Mouse (Mus musculus): Measurements from ENCODE around the gene Bpifc.
"Not testable (repeated sequence)": the region's sequence is repeated elsewhere in the genome, so short reads cannot be mapped to it uniquely, and the experiment has no call there.

Bpifc gene

GRCm38 (mm10) chr10:86011781-86012180 is at the start of gene Bpifc:
TSS of gene Bpifc (minus strand) at chr10:86011895.
- no peak for ATAC-seq (ENCODE audit: insufficient number of reproducible peaks, low FRiP score, low TSS enrichment)

- no peak for ATAC-seq (ENCODE audit: insufficient number of reproducible peaks, low FRiP score, low TSS enrichment)
Measured at GRCm38 (mm10) chr10:86060267-86060666, 48.6 kb upstream of the Bpifc start.

GRCm38 (mm10) chr10:86057712-86058111 is 46.0 kb upstream of the Bpifc start:
- no peak for ATAC-seq (ENCODE audit: insufficient number of reproducible peaks, low FRiP score, low TSS enrichment)

GRCm38 (mm10) chr10:86057286-86057685 is 45.6 kb upstream of the Bpifc start:
- ATAC-seq (ENCODE audit: insufficient number of reproducible peaks, low FRiP score, low TSS enrichment) = no peak

- ATAC-seq (ENCODE audit: insufficient number of reproducible peaks, low FRiP score, low TSS enrichment) = no peak
Measured at GRCm38 (mm10) chr10:86056297-86056903, 44.7 kb upstream of the Bpifc start.

GRCm38 (mm10) chr10:86052818-86053522 is 41.3 kb upstream of the Bpifc start:
- ATAC-seq (ENCODE audit: insufficient number of reproducible peaks, low FRiP score, low TSS enrichment) = no peak

- no peak for ATAC-seq (ENCODE audit: insufficient number of reproducible peaks, low FRiP score, low TSS enrichment)
Measured at GRCm38 (mm10) chr10:86050522-86050921, 38.8 kb upstream of the Bpifc start.

- no peak for ATAC-seq (ENCODE audit: insufficient number of reproducible peaks, low FRiP score, low TSS enrichment)
Measured at GRCm38 (mm10) chr10:86047786-86048185, 36.1 kb upstream of the Bpifc start.

GRCm38 (mm10) chr10:86046371-86046770 is 34.7 kb upstream of the Bpifc start:
- no peak for ATAC-seq (ENCODE audit: insufficient number of reproducible peaks, low FRiP score, low TSS enrichment)

- no peak for ATAC-seq (ENCODE audit: insufficient number of reproducible peaks, low FRiP score, low TSS enrichment)
Measured at GRCm38 (mm10) chr10:86044066-86044465, 32.4 kb upstream of the Bpifc start.

GRCm38 (mm10) chr10:86043651-86044050 is 32.0 kb upstream of the Bpifc start:
- ATAC-seq (ENCODE audit: insufficient number of reproducible peaks, low FRiP score, low TSS enrichment) = no peak

GRCm38 (mm10) chr10:86034007-86034728 is 22.5 kb upstream of the Bpifc start:
- ATAC-seq (ENCODE audit: insufficient number of reproducible peaks, low FRiP score, low TSS enrichment) = no peak

GRCm38 (mm10) chr10:86032517-86032916 is 20.8 kb upstream of the Bpifc start:
- ATAC-seq (ENCODE audit: insufficient number of reproducible peaks, low FRiP score, low TSS enrichment) = no peak

GRCm38 (mm10) chr10:86030743-86031142 is 19.0 kb upstream of the Bpifc start:
- ATAC-seq (ENCODE audit: insufficient number of reproducible peaks, low FRiP score, low TSS enrichment) = no peak

GRCm38 (mm10) chr10:86026807-86027206 is 15.1 kb upstream of the Bpifc start:
- not testable (repeated sequence) for ATAC-seq (ENCODE audit: insufficient number of reproducible peaks, low FRiP score, low TSS enrichment)

GRCm38 (mm10) chr10:86026354-86026753 is 14.7 kb upstream of the Bpifc start:
- ATAC-seq (ENCODE audit: insufficient number of reproducible peaks, low FRiP score, low TSS enrichment) = no peak

- no peak for ATAC-seq (ENCODE audit: insufficient number of reproducible peaks, low FRiP score, low TSS enrichment)
Measured at GRCm38 (mm10) chr10:86025906-86026305, 14.2 kb upstream of the Bpifc start.

GRCm38 (mm10) chr10:86023149-86023548 is 11.5 kb upstream of the Bpifc start:
- no peak for ATAC-seq (ENCODE audit: insufficient number of reproducible peaks, low FRiP score, low TSS enrichment)

GRCm38 (mm10) chr10:86022474-86022816 is 10.8 kb upstream of the Bpifc start:
- no peak for ATAC-seq (ENCODE audit: insufficient number of reproducible peaks, low FRiP score, low TSS enrichment)

- ATAC-seq (ENCODE audit: insufficient number of reproducible peaks, low FRiP score, low TSS enrichment) = peak; percentile 96
Measured at GRCm38 (mm10) chr10:86021749-86022473, 10.2 kb upstream of the Bpifc start, which contains the start of gene Fbxo7. TSS of gene Fbxo7 (plus strand) at chr10:86021972.

GRCm38 (mm10) chr10:86021408-86021748 is 9.7 kb upstream of the Bpifc start:
- no peak for ATAC-seq (ENCODE audit: insufficient number of reproducible peaks, low FRiP score, low TSS enrichment)
